Mouse (Mus musculus): Measurements from ENCODE around the gene Plpp1.

- no peak for TF ChIP-seq TAL1 (IDR thresholded peaks at IDR 0.05; ENCODE audit: low read length)
- no peak for TF ChIP-seq GATA1 (IDR thresholded peaks at IDR 0.05; ENCODE audit: low read length)
Measured at GRCm38 (mm10) chr13:112755507-112756010, 45.0 kb upstream of the Plpp1 start.
